Mouse (Mus musculus): ENCODE data around the gene Lexm.

Gene Lexm

GRCm38 (mm10) chr4:106581865-106582204, 35.2 kb downstream of the Lexm start:
- no peak for DNase-seq (ENCODE audit: low read depth, low spot score)

DNA sequence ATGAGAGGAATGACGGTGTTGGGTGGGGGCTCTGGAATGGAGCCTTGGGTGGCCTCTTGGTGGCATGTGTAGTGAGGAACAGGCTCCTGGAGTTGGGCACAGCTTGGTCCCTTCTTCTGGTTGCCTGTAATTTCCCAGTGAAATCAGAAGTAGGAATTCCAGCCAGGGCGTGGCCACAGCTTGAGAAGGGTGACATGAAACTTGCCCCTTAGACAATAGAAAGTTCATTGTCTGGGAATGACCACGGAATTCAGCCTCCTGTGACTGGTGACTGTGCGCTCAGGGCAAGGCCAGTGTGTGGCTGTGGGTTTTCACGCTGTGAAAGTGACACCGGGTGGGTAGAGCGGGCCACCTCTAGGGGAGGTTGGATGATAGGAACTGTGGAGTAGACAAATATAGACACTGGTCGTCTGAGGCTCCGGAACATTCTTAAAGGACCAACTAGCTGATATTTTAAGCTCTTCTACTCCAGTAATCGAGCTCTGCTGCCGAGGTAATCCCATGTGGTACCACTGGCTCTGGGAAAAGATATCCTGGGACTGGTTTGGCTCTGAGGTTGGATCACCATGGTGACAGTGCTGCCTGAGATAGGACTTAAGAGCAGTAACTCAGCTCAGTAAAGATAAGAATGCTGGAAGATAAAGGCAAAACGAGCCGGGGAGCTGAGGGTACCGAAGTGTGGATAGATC, 35.7 kb downstream of the Lexm start:
- DNase-seq (ENCODE audit: low read depth, low spot score): no peak

DNA sequence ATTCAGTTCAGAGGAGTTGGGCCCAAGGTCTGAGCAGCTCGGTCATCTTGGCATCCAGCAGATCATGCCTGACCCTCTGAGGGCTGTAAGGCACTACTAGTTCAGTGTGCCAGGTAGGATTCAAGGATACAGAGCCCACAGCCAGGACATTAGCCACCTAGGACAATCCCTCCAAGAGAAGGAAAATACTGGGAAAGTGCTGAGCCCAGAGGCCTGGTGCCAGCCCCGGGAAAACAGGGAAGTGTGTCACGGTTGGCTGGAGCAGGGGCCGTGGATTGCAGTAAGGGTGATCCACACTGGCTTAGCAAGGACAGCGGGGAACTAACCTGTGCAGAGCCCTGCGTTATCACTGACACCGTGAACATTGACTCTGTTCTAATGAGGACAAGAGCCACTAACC, 39.5 kb downstream of the Lexm start:
- DNase-seq (ENCODE audit: low read depth, low spot score): no peak

DNA sequence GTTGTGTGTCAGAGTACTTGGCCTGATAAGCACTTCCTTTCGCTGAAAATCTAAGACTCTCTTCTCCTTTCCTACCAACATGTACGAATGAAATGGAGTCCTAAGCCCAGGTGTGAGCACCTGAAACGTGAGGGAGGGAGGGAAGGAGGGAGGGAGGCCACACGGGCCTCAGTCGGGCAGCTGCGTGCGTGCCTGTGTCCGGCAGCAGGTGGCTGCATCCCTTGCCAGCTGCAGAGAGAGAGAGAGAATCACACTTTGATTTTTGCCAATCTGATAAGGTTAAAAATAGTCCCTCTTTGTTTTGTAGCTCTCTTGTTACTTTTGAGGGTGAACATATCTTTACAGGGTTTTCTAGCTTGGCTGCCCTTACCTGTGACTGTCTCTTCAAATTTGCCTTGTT, 42.0 kb downstream of the Lexm start:
- DNase-seq (ENCODE audit: low read depth, low spot score): no peak

- DNase-seq (ENCODE audit: low read depth, low spot score): no peak
Observed at GRCm38 (mm10) chr4:106571081-106571724, 45.8 kb downstream of the Lexm start.

DNA sequence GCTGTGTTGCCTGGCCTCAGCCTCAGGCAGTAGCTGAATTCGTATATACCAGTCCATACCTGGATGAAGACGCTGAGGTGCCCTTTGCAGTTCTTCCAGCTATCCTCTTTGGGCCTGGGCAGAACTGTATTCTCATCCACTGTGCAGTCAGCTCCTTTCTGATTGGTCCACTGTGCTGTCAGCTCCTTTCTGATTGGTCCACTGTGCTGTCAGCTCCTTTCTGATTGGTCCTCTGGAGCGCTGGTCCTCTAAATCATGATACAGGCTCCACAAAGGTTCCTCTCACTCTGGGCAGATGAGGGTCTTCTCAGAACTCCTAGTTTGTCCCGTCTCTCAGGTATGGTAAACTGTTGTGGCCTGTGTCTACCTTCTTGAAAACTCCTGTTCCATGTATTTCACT, 47.4 kb downstream of the Lexm start:
- DNase-seq (ENCODE audit: low read depth, low spot score): no peak

- DNase-seq (ENCODE audit: low read depth, low spot score): no peak
Observed at GRCm38 (mm10) chr4:106564161-106564560, 52.9 kb downstream of the Lexm start.

DNA sequence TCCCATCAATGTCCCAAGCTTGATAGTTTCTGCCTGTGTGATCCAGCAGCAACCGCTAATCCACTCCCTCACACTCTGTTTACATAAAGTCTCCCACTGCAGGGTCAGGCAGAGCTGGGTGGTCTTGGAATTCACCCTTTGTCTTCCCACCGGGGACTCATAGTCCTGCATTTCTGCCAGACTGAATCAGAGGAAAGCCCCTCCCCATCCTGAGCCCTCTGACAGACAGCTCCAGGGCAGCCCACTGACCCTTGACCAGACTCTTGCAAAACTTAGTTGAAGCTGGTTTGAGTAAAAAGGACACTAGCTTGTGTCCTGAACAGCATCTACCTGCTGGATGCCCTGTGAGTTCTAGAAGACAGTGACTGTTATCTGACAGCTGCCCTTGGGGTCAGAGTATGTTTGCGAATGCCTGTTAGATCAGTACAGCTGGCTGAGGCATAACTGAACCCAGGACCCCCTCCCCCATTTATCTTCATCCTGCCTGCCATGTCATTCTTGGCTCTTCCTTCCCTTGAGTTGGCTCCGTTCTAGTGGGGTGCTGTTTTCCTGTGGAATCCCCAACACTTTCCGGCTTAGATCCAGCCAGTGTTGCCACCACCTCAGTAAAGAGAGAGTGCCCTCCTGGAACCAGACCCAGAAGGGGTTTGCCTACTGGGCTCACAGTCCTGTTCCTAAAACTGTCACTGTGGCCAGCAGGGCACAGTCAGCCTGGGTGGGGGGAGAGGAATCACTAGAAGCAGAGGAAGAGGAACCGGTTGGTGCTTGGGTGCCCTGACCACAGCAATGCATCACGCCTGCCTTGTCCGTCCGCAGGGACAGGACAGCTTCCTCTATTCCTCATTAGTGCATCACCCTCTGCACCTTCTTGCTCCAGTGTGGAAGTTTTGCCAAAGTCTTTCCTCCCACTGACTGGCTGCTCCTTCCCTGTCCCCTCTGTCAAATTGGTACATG, 53.9 kb downstream of the Lexm start:
- DNase-seq (ENCODE audit: low read depth, low spot score): no peak

DNA sequence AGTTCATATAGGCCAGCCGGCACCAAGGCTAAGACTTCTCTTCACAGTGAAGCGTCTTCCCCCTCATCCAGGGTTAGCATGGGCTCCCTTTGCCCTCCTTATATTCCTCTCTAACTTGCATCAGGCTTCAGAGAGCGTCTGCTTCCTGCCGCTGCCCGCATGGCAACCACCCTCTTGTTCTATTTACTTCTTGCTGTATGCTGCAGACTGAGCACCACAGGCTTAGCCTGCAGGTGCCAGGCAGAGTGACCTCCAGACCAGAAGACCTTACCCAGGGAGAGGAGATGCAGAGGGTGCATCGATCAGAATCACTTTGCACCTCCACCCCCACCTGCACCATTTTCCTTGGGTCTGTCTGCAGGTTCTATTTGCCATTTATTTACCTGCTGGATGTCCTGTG, 55.0 kb downstream of the Lexm start:
- no peak for DNase-seq (ENCODE audit: low read depth, low spot score)

DNA sequence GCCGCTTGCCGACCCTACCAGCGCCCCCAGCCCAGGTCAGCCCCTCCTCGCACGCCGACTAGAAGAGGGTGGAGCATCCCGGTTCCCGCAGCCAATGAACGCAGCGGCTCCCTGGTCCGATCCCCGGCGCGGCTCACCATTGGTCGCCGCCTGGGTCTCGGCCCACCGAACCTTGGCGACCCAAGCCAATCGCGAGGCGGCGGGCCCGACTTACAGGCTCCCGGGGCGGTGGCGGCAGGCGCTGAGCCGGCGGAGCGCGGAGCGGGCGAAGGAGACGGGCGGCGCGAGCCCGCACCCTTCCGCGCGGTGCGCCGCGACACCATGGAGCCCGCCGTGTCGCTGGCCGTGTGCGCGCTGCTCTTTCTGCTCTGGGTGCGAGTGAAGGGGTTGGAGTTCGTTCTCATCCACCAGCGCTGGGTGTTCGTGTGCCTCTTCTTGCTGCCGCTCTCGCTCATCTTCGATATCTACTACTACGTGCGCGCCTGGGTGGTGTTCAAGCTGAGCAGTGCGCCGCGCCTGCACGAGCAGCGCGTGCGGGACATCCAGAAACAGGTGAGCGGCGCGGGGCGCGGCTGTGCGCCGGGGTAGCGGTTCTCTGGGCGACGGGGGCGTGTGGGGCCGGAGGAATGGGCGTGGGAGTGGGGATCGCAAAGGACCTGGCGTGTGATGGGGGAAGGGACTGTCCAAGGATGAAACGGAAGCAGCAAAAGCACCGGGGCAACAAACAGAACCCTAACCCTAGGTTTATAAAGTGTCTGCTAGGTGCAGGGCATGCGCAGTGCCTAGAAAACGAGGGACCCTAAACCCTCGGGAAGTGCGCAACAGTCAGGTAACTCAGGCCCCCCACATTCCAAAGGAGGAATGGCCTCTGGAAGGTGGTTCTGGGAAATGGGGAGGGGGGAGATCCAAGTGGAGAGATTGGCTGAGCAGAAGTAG, 55.9 kb downstream of the Lexm start, which contains the start of gene Dhcr24:
Gene Dhcr24, plus strand, starts transcription at position 193 of the 936 bp plus-strand sequence.
- peak; percentile 68 for DNase-seq (ENCODE audit: low read depth, low spot score)

DNA sequence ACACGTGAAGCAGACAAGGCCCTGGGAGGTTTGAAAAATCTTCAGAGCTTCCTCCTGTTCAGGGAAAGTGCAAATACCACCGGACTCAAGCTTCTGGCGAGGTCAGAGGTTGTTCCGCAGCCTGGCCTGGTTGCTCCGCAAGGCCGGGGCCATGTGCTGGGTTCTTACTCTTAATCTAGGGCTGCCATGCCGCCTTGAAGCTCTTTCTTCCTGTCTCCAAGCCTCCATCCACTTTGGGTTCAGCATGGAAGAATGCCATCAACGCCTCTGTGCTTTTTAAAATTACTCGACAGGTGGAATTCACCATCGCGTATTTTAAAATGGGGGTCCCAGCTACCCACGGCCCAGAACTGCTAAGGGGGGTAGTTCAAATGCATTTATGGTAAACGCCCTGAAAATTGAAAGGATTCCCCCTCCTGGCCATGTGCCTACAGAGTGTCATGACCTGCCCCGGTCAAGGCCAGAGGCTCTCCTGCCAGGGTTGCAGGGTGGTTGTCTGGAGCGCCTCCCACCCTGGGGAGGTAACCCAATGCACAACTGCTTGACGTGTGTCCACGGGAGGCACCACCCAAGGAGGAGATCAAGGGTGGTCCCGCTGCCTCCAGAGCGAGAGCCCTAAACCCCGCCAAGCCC, 56.7 kb downstream of the Lexm start:
- no peak for DNase-seq (ENCODE audit: low read depth, low spot score)

GRCm38 (mm10) chr4:106559343-106560212, 57.5 kb downstream of the Lexm start:
- no peak for DNase-seq (ENCODE audit: low read depth, low spot score)

- no peak for DNase-seq (ENCODE audit: low read depth, low spot score)
Observed at GRCm38 (mm10) chr4:106557978-106558377, 59.1 kb downstream of the Lexm start.

GRCm38 (mm10) chr4:106557262-106557661, 59.8 kb downstream of the Lexm start:
- DNase-seq (ENCODE audit: low read depth, low spot score): no peak

DNA sequence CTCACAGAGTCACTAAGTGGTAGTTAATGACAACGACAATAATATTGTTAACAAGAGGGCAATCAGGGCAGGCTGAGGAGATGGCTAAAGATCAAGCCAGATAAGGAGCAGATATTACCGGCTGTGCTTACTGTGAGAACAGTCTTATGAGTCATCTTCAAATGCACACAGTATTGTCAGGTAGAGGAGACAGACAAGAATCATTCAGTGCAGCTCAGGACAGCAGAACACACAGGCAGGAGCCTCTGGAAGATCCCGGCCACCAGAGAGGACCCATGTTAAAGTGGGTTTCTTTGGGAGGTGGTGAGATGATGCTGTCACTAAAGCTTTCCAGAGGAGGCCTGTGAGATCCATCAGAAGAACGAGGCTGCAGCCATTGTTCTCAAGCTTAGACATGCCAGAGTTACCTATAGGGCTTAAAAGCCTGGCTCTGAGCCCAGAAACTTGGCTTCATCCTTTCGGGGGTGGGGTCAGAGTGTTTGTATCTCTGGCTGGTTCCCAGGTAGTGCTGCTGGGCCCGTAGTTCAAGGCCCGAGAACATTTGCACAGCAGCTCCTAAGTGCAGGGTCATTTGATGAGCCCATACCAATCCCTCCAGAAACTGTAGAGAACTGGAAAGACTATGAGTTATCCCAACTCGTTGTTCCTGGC, 66.4 kb downstream of the Lexm start:
- no peak for DNase-seq (ENCODE audit: low read depth, low spot score)

DNA sequence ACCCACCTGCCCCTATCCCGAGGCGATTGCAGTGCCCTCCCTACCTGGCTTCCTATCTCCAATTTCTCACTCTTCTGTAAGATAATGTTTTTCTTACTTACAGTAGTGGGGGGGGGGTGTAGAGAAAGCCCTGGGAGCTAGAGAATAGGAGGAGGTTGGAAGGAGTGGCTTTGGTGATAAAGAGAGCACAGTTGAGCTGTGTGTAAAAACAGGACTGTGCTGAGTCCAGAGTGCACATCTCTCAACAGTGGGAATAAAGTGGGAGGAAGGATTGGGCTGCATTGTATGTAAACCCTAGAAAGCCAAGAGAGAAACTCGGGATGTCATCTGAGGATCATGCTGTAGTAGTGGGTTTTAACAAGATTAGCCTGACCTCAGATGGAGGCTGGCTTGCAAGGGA, 68.9 kb downstream of the Lexm start:
- no peak for DNase-seq (ENCODE audit: low read depth, low spot score)

- no peak for DNase-seq (ENCODE audit: low read depth, low spot score)
Observed at GRCm38 (mm10) chr4:106546896-106547295, 70.1 kb downstream of the Lexm start.

- DNase-seq (ENCODE audit: low read depth, low spot score): no peak
Observed at GRCm38 (mm10) chr4:106545817-106546373, 71.1 kb downstream of the Lexm start.

DNA sequence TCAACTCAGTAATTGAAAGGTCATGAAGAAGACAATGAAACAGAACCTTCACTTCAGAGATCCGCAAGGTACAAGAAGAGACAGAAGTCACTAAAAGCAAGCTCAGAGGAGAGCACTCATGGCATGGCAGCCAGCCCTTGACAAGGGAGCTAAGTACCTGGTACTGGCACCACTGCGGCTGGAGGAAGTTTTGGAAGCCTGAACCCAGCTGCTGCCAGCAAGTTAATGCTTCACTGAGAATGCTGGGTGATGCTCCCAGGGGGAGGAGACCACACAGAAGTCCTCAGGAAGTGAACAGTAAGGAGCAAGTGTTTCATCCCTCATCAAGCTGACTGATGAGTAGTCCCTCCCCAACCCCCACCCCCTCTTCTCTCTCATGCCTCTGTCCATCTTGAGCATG, 74.8 kb downstream of the Lexm start:
- no peak for DNase-seq (ENCODE audit: low read depth, low spot score)
